Mouse (Mus musculus) kidney, adult 2 months (tissue): ENCODE measurements around the gene Chrnb4. TPM values are rescaled to one million over a fixed set of nuclear protein-coding genes. Genes with fewer than 3 reads are reported as not detected.
A peak's percentile ranks its signal among the peaks of the same experiment; 100 is the strongest.

Experiments used
- DNase-seq: peaks from one replicate; pipeline ENCODE4 v3.0.0; 2021
- H3K27ac ChIP-seq: fragments of 200-500 bp; 2 replicates; pipeline ENCODE4 v1.5.1; 2012; ENCODE audit warnings: low read depth, low read length, control low read depth, inconsistent platforms; ENCODE audit not compliant: insufficient read depth
- H3K27me3 ChIP-seq: fragments of 200-500 bp; replicated peaks from 2 replicates; pipeline ENCODE4 v1.6.1; 2012; ENCODE audit warnings: mild to moderate bottlenecking, moderate library complexity, low read length, inconsistent platforms; ENCODE audit not compliant: control insufficient read depth, insufficient read depth
- H3K36me3 ChIP-seq: fragments of 200-500 bp; 2 replicates; pipeline ENCODE4 v1.6.1; 2012; ENCODE audit warnings: mild to moderate bottlenecking, moderate library complexity, low read length, inconsistent platforms; ENCODE audit not compliant: control insufficient read depth, insufficient read depth
- H3K4me1 ChIP-seq: fragments of 200-500 bp; 2 replicates; pipeline ENCODE4 v1.6.1; 2011; ENCODE audit warnings: low read length; ENCODE audit not compliant: control insufficient read depth, insufficient read depth
- H3K4me3 ChIP-seq: fragments of 200-500 bp; 2 replicates; pipeline ENCODE4 v1.5.1; 2011; ENCODE audit warnings: mild to moderate bottlenecking, low read depth, low read length, control low read depth; ENCODE audit not compliant: insufficient read depth
- CTCF ChIP-seq: fragments of 200-500 bp; conservative IDR thresholded peaks from 2 replicates; pipeline ENCODE4 v1.5.1; 2011; ENCODE audit warnings: low read depth, mild to moderate bottlenecking, control low read depth, low read length, moderate library complexity, mixed read lengths; ENCODE audit not compliant: insufficient read depth, insufficient read length
- POLR2A ChIP-seq: fragments of 200-500 bp; IDR thresholded peaks from one replicate; pipeline ENCODE4 v1.6.1; 2011; ENCODE audit warnings: low read depth, low read length, control low read depth
- WGBS: fragments of 180-500 bp; shearing (Covaris S2); methylation state at CpG from one replicate; pipeline ENCODE4 v1.1.7; 2018; 5-methylcytosine and 5-hydroxymethylcytosine counted together
- polyA plus RNA-seq: library from polyadenylated mRNA; depleted of rRNA; stranded (reverse); fragments of >200 nt; gene quantifications from 2 replicates; pipeline ENCODE4 v1.2.3, GENCODE M21; 2012; rRNA removed

The Chrnb4 gene
- polyA plus RNA-seq, 1 experiment, result 1.4 TPM

DNA sequence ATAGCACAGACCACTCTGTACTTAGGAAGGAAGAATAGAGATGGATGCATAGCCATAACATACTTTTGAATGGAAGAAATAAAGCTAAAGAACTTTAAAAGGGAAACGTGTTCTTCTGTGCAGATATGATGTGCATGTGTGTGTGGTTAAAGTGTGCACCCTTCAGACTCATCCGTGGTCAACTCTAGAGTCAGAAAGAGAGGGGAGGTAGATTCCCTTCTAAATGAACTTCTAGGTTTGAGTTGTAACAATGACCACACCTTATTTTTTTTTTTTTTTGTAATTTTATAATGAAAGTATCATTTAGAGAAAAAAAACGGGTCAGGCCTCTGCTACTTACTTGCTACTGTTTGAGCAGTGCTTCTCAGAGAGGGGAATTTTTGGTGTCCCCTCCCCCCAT lies 58.2 kb downstream of the Chrnb4 start:
- no peaks in the 10 kb centered on the region for H3K36me3 ChIP-seq
- no peaks in the 10 kb centered on the region for H3K27me3 ChIP-seq
- 84% methylated on average over 3 of the region's 3 CpGs for WGBS
- no peaks in the 10 kb centered on the region for H3K4me1 ChIP-seq
- H3K27ac ChIP-seq, result no peak overlapping the region
- DNase-seq, result no peak
- H3K4me3 ChIP-seq, result no peak overlapping the region
- no peak for TF ChIP-seq CTCF
- TF ChIP-seq POLR2A, result no peak

DNA sequence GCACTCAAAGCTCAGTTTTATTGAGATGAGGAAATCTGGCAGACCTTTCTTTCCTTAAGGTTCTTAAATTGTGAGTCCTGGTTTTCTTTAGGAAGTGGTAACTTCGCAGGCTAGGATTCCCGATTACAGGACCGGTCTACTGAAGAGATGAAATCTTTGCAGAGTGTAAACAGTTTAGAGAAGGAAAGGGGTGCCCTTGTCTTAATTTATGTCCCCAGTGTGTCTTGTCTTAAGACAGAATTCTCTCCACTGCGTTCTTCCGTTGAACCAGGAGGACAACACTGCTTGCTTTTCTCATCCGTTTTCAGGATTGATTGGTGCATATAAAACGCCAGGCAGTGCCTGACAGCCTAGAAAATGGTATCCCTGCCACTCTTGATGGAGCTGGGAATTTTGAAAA lies 66.2 kb downstream of the Chrnb4 start:
- H3K27me3 ChIP-seq, result peaks cover 4% of the 10 kb centered on the region; the same call in 1 of the 2 replicates
- TF ChIP-seq CTCF, result no peak
- TF ChIP-seq POLR2A, result no peak
- H3K36me3 ChIP-seq, result no peaks in the 10 kb centered on the region
- WGBS, result 27% methylated on average over 7 of the region's 7 CpGs
- no peak overlapping the region for H3K4me3 ChIP-seq
- no peak overlapping the region for H3K27ac ChIP-seq
- H3K4me1 ChIP-seq, result no peaks in the 10 kb centered on the region
- no peak for DNase-seq

DNA sequence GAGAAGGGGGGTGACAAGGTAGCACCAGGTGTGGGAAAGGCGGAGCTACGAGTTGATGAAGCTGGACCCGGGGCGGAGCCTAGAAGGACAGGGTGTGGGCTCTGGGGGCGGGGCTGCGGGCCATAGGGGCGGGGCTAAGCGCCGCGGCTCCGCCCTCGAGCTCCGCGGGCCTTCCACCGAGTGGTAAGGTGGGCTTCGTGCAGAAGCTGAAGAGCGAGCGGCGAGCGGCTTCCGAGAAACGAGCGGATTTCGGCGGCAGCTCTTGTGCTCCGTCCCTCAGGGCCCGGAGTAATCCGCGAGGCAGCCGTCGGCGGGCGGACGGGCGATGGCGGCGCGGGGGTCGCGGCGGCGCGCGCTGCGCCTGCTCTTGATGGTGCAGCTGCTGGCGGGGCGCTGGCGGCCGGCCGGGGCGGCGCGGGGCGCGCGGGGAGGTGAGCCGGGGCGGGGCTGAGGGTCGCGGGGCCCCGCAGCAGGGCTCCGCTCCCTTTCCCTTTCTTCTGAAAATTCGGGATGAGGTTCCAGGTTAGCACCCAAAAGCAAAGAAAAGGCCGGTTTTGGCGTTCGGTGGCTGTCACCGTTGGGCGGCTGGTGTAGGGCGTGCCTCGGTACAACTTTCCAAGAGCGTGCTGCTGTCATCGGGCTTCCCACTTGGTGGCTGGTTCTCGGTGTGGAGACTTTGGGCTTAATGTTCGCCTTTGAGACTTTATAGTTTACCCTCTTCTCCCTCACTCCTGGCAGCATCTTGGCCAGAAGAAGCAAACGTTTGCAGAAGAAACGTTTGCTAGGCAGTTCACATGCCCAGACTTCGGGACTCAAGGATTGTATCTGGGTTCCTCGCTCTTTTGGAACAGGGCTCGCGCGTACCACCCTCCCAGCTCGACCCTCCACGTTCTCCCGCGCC lies 67.0 kb downstream of the Chrnb4 start:
- Histone ChIP-seq H3K4me3 (peak overlapping the region; percentile 29), H3K4me1 (no peaks in the 10 kb centered on the region), H3K36me3 (no peaks in the 10 kb centered on the region), H3K27me3 (peaks cover 4% of the 10 kb centered on the region; the same call in 1 of the 2 replicates), H3K27ac (no peak overlapping the region)
- peak; percentile 15 for DNase-seq
- WGBS, result 2% methylated on average over 85 of the region's 85 CpGs
- no peak for TF ChIP-seq CTCF
- no peak for TF ChIP-seq POLR2A

DNA sequence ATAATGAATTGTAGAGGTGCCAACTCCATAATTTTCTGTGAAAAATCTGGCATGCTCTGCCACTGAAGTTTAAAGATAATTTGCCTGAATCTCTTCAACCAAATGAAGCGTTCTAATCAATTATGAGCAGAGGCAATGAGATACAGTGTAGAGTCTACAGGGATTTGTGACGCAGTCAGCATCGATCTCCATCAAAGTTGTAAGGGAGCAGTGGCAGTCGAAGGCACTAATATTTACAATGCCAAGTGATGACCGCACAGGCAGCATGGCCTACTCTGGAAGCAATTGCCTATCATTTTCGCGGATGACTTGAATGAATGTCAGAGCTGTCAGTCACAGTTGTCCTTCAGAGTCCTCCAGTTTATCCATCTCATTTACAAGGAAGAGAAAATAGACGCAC lies 67.9 kb downstream of the Chrnb4 start, which contains the start of gene Chrna5:
Gene Chrna5, plus strand, starts transcription at position 207 of the 400 bp plus-strand sequence.
- peak within 1 kb of the TSS; percentile 29 for H3K4me3 ChIP-seq
- no peak within 1 kb of the TSS for H3K27ac ChIP-seq
- H3K36me3 ChIP-seq, result no peaks in the 10 kb centered on the region
- no peak for TF ChIP-seq POLR2A
- TF ChIP-seq CTCF, result no peak
- H3K27me3 ChIP-seq, result peaks cover 4% of the 10 kb centered on the region; the same call in 1 of the 2 replicates
- DNase-seq, result no peak
- H3K4me1 ChIP-seq, result no peaks in the 10 kb centered on the region
- 70% methylated on average over 8 of the region's 8 CpGs for WGBS

Other genes with a start within 250 kb of the Chrnb4 start
- 8.6 and 10.0 TPM in 2 replicates for gene Ireb2, start 185.0 kb downstream of the Chrnb4 start, polyA plus RNA-seq
- gene Hykk, start 131.5 kb downstream of the Chrnb4 start, polyA plus RNA-seq, result 31.2 and 39.7 TPM in 2 replicates
- gene Psma4, start 98.0 kb downstream of the Chrnb4 start, polyA plus RNA-seq, result 89.3 and 121 TPM in 2 replicates
- gene AY074887, start 97.8 kb downstream of the Chrnb4 start, polyA plus RNA-seq, result not detected in 2 replicates
- gene Chrna5, start 67.9 kb downstream of the Chrnb4 start, polyA plus RNA-seq, result not detected in 2 replicates
- 0.42 and 2.1 TPM in 2 replicates for gene Chrna3, start 22.2 kb downstream of the Chrnb4 start, polyA plus RNA-seq
- gene Ube2q2, start 100.1 kb upstream of the Chrnb4 start, polyA plus RNA-seq, result 10.7 and 11.1 TPM in 2 replicates
- 26.4 and 27.7 TPM in 2 replicates for gene Fbxo22, start 160.1 kb upstream of the Chrnb4 start, polyA plus RNA-seq